Mouse (Mus musculus): ENCODE data around the gene Tspan12.
"Not testable (repeated sequence)": the region's sequence is repeated elsewhere in the genome, so short reads cannot be mapped to it uniquely, and the experiment has no call there.

The Tspan12 gene

DNA sequence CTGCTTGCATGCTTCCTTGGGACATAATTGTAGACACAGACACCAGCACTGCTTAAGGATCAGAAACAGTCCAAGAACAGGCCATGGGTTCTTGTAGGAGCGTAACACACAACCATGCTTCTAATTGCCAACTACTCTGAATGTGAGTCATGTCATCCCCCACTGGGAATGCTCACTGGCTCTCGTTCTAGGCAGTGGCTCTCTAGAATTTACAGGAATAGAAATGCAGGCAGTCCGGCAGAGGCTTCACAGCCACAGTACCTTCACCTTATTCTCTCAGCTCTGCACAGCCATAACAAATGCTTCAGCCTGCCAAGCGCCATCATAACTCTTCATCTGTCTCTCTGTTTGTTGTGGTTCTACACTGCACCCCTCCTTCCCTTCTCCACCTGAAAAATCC lies 23.9 kb downstream of the Tspan12 start:
- no peak for DNase-seq (ENCODE audit: low read depth, low spot score)

DNA sequence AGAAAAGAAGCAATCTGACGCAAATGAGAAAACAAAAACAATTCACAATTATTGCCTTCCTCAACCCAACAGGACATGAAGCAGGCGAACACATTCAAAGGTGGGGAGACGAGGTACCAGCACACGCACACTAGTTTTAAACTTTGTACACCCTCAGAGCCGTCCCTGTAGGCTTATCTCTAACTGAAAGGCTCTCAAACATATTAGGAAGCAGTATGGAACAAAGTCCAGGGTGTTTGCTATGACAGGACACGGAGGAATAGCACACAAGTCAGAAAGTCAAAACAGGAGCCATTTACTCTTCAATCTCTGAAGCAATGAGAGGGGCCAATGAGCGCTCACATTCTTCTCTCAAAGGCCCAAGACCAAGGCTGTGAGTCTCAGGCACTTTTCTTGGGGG lies 24.3 kb downstream of the Tspan12 start:
- DNase-seq (ENCODE audit: low read depth, low spot score): no peak

DNA sequence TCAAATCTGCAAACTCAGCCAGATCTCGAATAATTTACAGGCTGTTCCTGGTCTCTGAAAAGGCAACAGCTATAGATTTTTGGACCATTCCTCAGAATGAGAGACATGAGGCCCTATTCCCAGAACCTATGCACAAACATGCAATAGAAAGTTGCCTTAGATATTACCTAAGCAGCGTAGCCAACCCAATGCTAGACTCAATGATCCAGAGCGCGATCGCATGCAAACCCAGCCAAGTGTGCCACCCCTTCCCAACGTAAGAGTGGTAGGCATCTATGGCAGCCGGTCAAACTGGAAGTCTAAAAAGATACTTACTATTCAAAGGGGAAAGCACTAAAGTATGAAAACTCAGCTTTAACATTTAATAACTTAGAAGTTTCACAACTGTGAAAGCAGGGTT lies 28.6 kb downstream of the Tspan12 start:
- no peak for DNase-seq (ENCODE audit: low read depth, low spot score)

DNA sequence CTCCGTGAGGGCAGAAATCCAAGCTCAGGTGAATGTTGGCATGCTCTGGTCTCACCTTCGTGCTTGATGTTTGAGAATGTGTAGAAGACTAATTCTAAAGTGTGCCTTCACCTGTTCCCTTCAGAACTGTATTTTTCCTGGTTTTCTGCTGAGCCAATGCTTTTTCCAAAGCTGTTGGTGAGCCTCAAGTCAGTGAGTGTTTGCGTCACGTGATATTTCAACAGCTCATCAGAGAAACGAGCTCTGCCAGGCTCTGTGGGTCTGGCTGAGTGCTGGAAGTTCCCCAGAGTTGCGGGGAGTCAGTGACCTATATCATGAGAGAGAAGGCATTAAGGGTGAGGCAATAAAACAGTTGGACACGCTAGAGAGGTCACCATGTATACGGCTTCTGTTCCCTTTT lies 29.0 kb downstream of the Tspan12 start:
- DNase-seq (ENCODE audit: low read depth, low spot score): no peak

DNA sequence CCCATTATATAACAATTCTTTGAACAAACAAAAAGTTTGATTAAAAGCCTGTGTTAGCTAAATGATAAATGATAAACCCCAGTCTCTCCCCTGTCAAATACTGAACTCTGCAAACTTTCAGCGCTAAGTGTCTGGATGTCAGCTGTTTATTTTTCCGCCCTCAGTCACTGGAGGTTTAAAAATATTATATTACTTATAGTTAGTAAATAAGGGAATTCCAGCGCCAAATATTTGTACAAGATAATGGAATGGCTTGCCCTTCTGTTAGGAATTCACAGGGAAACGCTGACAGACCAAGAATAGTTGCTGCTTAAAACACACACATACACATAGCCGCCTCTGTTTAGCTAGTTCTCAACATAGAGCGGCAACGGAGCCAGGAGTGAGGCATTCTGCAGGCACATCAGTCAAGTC lies 29.6 kb downstream of the Tspan12 start:
- no peak for DNase-seq (ENCODE audit: low read depth, low spot score)

DNA sequence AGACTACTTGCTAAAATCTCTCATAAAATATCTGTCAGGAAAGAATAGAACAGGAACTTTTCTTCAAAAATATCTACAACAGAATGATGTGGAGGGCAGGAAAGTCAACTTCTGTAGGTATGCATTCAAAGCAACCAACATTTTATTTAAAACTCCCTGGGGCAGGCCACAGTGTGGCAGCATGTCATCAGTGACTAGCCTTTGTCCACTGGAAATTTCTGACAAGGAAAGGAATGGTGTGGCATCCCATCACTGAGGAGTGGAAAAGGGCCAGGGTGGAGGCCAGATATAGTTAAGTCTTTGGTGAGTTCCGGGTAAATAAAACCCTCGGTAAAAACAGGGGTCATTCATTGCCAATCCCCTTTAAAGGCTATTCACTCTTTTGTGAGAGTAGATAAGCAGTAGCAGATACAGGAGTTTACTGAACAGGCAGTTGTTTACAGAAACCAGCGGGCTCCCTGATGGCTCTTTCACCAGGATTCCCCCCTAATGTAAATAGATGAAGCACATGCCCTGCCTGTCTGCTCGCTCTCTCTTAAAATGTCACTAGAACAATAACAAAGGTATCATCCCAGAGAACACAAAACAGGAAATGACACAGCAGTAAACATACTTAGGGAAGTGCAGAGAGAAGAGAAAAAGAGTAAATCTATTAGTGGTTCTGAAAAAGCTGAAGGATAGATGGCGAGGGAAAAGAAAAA lies 34.1 kb downstream of the Tspan12 start:
- no peak for DNase-seq (ENCODE audit: low read depth, low spot score)

DNA sequence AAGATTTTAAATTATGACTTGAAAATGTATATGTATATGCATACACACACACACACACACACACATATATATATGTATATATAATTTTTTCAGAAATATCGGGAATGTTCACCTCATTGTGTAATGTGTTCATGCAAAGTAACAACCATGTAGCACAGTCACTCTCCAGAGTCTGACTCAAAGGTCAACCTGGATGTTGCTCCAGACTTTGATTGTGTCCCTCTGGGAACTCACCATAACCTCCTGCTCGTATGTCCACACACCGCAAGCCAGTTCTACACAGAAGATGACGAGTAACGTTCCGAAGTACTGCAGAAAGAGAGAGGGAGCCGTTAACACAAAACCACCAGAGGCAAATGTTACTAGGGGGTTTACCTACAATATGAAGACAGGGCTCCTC lies 46.3 kb downstream of the Tspan12 start:
- no peak for DNase-seq (ENCODE audit: low read depth, low spot score)

DNA sequence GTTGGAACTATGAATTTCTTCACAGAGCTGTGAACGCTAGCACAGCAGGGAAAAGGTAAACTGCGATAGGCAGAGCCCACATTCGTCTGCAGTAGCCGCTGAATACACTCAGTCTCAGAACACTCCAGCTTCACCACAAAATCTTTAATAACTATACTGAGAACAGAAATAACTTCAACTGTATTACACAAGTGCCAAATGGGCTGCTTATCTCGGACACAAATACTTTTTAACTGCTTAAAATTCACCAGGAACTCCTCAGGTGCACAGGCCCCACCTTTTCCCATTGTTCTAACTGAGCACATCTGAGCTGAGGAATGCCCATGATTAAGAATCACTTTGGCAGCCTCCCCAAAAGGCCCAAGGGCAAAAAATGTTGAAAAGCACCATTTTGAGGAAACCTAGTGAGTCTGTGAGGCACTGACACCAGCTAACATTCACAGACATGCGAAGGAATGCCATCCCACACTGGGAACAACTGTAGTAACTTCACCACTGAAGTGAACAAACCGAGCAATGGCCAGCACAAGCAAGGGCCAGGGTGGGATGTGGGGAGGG lies 47.2 kb downstream of the Tspan12 start:
- no peak for DNase-seq (ENCODE audit: low read depth, low spot score)

DNA sequence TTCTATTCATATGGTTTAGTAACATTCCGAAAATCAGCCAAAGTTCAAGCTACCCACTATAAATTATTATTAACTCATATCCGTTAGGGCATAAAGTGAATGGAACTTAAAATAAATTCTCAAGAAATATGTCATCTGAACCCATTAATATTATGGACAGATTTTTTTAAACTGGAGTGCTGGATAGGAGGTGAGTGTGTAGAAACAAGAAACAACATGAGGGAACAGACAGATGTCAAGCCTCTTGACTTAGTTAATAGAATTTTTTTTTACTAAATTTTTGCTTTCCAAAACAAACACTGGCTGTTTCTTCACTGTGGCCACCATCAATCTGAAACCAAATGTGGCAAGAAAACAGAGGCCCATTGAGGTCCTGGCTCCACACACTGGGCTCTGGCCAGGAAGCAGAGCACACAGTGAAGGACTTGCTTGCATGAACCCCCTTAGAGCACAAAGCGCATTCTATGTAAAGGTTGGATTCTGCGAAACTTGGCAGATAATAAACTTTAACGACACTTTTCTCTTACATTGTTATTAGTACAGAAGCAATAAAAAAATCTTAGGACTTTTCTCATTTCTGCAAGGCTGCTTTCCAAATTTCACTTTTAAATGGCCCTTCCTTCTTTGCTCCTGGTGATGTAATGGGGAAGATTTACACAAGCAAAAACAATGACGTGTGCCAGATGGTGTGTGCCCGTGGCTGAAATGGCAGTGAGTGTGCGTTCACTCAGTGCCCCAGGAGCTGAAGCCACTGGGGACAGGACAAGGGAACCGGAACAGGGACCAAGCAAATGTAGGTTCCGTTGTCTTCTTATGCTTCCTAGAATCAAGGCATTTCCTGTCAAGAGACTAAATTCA lies 48.6 kb downstream of the Tspan12 start:
- no peak for DNase-seq (ENCODE audit: low read depth, low spot score)

DNA sequence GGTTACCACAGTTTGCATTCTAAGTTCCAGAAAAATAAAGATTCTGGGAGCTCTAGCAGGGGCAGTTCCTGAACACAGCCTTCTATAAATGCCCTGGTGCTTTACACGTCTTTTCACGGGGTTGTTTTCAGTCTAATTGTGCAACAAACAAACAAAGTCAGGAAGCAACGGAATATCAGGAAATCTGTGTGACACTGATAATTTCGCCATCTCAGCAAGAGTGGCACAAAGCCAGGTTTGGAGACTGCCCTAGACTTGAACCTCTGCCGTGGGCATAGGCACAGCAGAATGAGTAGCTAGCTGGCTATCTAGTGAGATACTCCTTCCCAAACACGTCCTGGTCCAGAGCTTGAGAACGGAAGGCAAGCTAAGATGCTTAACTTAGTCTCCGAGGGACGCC lies 53.7 kb downstream of the Tspan12 start:
- no peak for DNase-seq (ENCODE audit: low read depth, low spot score)

DNA sequence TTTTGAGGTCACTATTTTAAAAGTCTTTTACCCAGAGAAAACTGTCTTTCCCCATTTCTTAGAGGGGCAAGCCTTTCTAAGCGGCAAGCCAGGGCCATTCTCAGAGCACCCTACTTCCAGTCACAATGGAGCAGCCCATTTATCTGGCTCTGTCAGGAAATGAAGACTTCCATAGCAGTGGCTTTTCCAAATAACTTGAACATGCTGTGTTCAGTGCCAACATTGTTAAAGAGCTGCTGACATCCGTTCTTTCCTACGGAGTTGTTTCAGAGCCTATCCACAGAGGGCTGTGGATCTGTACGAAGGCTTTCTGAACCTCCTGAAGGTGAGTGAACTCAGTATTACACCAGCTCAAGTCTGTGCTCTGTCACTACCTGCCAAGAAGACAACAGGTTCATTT lies 55.2 kb downstream of the Tspan12 start:
- no peak for DNase-seq (ENCODE audit: low read depth, low spot score)

DNA sequence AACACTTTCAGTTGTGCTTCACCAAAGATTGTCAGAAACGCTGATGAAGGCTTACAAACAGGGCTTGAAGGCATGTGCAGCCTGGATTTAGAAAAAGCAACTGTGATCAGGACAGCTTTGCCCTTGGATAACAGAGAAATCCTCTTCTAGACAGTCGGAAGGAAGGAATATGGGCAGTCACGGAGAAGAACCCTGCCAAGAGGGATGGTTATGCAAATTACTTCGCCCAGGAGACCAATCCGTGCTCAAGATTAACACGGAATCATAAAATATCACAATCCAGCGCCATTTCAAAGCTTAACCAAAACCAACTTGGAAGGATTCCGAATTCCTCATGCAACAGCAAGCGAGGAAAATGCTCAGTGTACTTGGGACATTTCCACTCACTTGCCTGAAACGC lies 55.9 kb downstream of the Tspan12 start:
- no peak for DNase-seq (ENCODE audit: low read depth, low spot score)

DNA sequence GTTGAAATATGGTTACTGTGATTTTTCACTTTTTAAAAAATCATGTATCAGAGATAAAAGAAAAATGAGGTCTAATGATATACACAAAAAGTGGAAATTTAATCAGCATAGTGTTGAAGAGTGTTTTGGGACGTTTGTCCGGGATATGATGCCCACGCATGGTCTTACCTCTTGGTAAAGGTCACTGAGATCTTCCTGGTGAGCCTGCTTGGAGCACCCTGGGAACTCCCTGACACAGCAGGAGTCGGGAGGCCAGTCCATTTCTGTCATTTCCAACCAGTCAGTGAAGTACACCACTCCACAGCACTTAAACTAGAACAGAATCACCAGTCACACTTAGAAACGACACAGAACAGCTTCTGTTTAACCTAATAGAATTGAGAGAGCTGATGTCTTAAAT lies 56.9 kb downstream of the Tspan12 start:
- no peak for DNase-seq (ENCODE audit: low read depth, low spot score)

DNA sequence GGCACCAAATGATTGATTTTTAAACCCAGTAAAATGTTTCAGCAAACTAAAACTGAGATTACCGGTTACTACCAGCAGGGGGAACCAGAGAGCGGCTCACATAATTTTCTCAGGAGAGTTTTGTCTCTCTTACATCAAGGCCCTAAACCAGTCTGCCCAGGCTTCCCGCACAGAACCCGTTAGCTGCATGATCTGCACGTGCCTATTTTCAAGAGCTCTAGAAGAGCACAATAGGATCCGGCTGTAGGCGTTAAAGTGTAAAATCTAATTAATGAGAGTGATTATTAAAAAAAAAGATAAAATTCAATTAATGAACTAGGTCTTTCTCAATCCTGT lies 57.3 kb downstream of the Tspan12 start:
- peak; percentile 46 for DNase-seq (ENCODE audit: low read depth, low spot score)

DNA sequence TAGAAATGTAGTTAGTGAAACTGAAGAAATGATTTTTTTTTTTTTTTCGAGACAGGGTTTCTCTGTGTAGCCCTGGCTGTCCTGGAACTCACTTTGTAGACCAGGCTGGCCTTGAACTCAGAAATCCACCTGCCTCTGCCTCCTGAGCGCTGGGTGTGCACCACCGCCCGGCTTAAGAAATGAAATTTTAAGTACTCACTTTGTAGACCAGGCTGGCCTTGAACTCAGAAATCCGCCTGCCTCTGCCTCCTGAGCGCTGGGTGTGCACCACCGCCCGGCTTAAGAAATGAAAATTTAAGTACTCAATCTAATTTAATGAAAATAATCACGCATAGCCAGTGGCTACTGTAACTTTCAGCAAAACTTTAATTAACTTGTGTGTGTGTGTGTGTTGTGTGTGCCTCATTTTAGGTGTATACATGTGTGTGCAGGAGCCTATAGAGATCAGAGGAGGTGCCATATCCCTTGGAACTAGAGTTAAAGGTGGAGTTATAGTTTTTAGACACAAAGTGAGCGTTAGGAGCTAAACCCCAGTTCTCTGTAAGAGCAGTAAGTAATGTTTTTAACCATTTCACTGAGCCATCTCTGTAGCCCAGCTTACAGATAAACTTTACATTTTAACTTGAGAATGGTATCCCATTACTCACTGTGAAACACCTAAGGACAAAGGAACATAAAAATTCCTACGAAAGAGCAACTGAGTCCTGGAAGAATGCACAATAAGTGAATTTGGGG lies 57.8 kb downstream of the Tspan12 start:
- no peak for DNase-seq (ENCODE audit: low read depth, low spot score)

DNA sequence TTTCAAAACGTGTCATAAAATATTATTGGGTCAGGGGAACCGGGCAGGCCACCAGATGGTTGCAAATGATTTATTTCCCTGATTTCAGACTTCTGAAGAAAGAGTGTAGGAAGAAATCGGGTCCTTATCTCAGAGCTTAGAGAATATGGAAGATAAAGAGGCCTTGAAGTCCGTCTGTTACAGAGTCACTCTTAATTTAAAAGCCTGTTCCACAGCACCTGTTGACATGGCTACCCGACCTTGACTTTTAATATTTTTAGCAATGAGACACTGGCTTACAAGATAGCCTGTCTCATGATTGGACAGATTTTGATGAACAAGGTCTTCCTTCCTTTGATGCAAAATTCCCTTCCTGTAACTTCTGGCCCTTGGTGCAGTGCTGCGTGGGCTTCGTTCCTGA lies 61.0 kb downstream of the Tspan12 start:
- DNase-seq (ENCODE audit: low read depth, low spot score): no peak

DNA sequence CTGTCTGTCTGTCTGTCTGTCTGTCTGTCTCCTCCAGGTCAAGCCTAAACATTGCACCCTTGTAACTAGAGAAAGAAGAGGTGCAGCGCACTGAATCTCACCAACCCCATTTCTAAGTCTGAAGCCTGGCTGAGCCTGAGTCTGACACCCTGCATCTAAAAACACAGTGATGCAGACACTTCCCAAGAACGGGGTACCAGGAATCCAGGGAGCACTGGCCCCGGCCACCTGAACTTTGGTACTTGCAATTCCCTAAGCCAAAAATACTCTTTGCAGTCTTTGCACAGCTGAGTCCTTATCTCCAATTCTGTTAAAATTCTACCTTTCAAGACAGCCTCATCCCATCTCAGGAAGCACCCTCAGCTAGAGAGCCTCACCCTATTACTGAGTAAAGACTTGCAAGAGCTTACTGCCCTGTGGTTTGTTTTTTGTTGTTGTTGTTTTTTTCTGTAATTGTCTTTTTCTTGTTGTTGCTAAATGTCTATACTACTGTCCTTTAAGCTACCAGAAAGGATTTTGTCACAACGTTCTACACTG lies 61.7 kb downstream of the Tspan12 start:
- no peak for DNase-seq (ENCODE audit: low read depth, low spot score)

DNA sequence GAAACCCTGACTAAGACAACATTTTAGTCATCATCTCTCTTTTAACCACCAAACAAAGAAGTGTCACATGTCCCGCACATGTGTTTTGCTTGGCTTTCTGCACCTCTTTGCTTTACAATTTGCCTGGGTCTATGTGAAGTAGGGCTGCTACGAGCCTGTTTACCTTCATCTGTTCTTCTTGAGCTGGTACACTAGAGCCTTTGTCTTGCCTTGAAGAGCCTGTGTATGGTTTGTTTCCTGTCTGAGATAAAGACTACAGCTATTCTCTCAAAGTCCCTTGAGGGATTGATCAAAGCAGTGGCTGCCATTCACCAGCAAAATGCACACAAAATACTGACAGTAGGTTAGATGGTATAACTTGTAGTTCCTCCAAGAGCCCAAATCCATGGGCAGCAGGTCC lies 62.3 kb downstream of the Tspan12 start:
- DNase-seq (ENCODE audit: low read depth, low spot score): no peak

DNA sequence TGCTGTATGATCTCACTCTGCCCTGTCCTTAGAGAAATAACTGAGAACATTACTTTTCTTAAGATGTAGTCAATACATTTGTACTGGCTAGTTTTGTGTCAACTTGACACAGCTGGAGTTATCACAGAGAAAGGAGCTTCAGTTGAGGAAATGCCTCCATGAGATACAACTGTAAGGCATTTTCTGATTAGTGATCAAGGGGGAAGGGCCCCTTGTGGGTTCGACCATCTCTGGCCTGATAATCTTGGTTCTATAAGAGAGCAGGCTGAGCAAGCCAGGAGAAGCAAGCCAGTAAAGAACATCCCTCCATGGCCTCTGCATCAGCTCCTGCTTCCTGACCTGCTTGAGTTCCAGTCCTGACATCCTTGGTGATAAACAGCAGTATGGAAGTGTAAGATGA lies 62.7 kb downstream of the Tspan12 start:
- not testable (repeated sequence) for DNase-seq (ENCODE audit: low read depth, low spot score)

DNA sequence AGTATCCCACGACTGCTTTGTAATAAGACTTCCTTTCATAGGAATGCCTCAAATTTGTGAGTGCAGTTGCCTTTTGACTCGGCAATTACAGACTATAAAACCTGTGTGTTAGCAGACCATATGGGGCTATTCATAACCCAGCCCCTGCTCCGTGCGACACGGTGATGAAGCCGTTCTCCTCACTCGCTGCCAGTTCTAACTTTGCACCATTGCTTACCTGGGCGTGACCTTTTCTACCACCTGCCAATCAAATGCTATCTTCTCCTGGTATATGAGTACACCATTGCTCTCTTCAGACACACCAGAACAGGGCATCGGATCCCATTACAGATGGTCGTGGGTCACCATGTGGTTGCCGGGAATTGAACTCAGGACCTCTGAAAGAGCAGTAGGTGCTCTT lies 64.6 kb downstream of the Tspan12 start:
- DNase-seq (ENCODE audit: low read depth, low spot score): no peak

DNA sequence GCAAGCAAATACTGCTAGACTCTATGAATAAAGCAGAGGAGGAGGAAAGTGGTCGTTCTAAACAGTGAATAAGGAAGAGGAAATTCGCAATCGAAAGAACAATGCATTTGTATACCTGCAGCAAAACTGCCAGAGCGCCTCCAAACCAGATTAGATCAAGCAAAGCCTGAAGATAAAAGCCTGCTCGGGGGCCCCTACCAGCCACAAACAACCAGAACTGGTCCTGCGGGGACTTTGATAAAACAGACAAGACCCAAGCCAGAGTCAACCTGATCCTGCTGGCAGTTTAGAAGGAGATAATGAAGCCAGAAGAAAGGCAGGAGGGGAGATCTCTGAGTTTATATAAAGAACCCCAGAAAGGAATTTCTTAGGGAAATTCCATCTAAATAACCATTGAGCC lies 65.0 kb downstream of the Tspan12 start:
- DNase-seq (ENCODE audit: low read depth, low spot score): no peak
